In genomic region chr1:133697935-133698620, GRCm38 (mm10) we compare ENCODE assay signal across 30 mouse cellular contexts. TPM values are rescaled to one million over a fixed set of nuclear protein-coding genes. Genes with fewer than 3 reads are reported as not detected.
A peak's percentile ranks its signal among the peaks of the same experiment; 100 is the strongest.
DNase-seq lines count a peak whose midpoint lies in the region; ATAC-seq and TF ChIP-seq lines count a peak whose summit lies in the region.
"Had no signal": no experiment of that assay in that cellular context is flagged by ENCODE, and none has a peak within 500 bp of the region (broad histone marks: within the 10 kb centered on the region; RNA-seq: fewer than 3 reads in every experiment).

No protein-coding gene starts in this region.

- H3K27me3 ChIP-seq in spleen, adult 2 months (ENCODE audit: control insufficient read depth, insufficient read depth, low read length) = no peaks in the 10 kb centered on the region
- H3K27me3 ChIP-seq in small intestine, adult 2 months (ENCODE audit: control insufficient read depth, insufficient read depth, low read length) = no peaks in the 10 kb centered on the region
- H3K27me3 ChIP-seq: embryonic facial prominence, embryonic 12.5 days; embryonic facial prominence, embryonic 15.5 days; heart, embryonic 13.5 days; Patski had no signal

- H3K4me3 ChIP-seq in spleen, adult 2 months (ENCODE audit: extremely low read depth, insufficient read depth, insufficient read length) = no peak overlapping the region
- H3K4me3 ChIP-seq in bone marrow, adult 2 months (replicated peaks; ENCODE audit: control insufficient read depth, low read depth, low read length) = no peak overlapping the region
- H3K4me3 ChIP-seq in small intestine, adult 2 months (ENCODE audit: low read depth, low read length) = no peak overlapping the region
- H3K4me3 ChIP-seq: embryonic facial prominence, embryonic 12.5 days; embryonic facial prominence, embryonic 15.5 days; heart, adult 2 months; heart, embryonic 10.5 days; heart, embryonic 13.5 days had no signal

- peak in 1 of 2 experiments; percentile 20 for DNase-seq in spleen, adult 2 months (ENCODE audit: low read depth in 1 of 2, low spot score in 2 of 2)
- no peak for DNase-seq in spleen, postnatal 14 days (ENCODE audit: low spot score in 2 of 2)
- no peak for DNase-seq in neural tube, embryonic 10.5 days (ENCODE audit: extremely low spot score, low spot score)
- DNase-seq in ovary, postnatal 14 days (ENCODE audit: low spot score) = no peak
- DNase-seq: adrenal gland, postnatal 10 days; adrenal gland, postnatal 36 days; cerebellum, adult 11 months; cerebellum, adult 2 months; cerebellum, adult 9-11 months; cerebellum, postnatal 25 days; forebrain, postnatal 0 days; gastrocnemius, postnatal 25 days; heart, adult 2 months; heart, postnatal 14 days; heart, postnatal 4 days had no signal

- no peak for ATAC-seq in frontal cortex, adult (ENCODE audit: low TSS enrichment)
- ATAC-seq: forebrain, embryonic 14.5 days; forebrain, postnatal 0 days; hindbrain, postnatal 0 days; Patski had no signal

- no peak for TF ChIP-seq POLR2A in spleen, adult 2 months (IDR thresholded peaks at IDR 0.05; ENCODE audit: low read depth, low read length)
- TF ChIP-seq POLR2A in bone marrow, adult 2 months (IDR thresholded peaks at IDR 0.05; ENCODE audit: borderline replicate concordance, control insufficient read depth, low read depth, low read length) = no peak
- no peak for TF ChIP-seq POLR2A in small intestine, adult 2 months (IDR thresholded peaks at IDR 0.05; ENCODE audit: low read depth, low read length)

- peak overlapping the region; percentile 82 for H3K27ac ChIP-seq in spleen, adult 2 months (ENCODE audit: insufficient read depth, low read length)
- H3K27ac ChIP-seq in bone marrow, adult 2 months (ENCODE audit: control insufficient read depth, insufficient read depth, low read depth, low read length, poor library complexity) = peak overlapping the region; percentile 82
- peak overlapping the region; percentile 55 for H3K27ac ChIP-seq in small intestine, adult 2 months (ENCODE audit: insufficient read depth, low read depth, low read length)
- H3K27ac ChIP-seq: embryonic facial prominence, embryonic 12.5 days; embryonic facial prominence, embryonic 15.5 days; heart, adult 2 months; heart, embryonic 10.5 days; heart, embryonic 13.5 days; hindbrain, embryonic 14.5 days; hindbrain, postnatal 0 days had no signal

- TF ChIP-seq CTCF in spleen, adult 2 months (IDR thresholded peaks at IDR 0.05; ENCODE audit: extremely low read depth, insufficient read depth, insufficient read length, insufficient replicate concordance) = no peak
- no peak for TF ChIP-seq CTCF in bone marrow, adult 2 months (IDR thresholded peaks at IDR 0.05; ENCODE audit: control insufficient read depth, insufficient read depth, low read length)
- no peak for TF ChIP-seq CTCF in small intestine, adult 2 months (IDR thresholded peaks at IDR 0.05; ENCODE audit: extremely low read depth, insufficient read length, insufficient replicate concordance, low read depth, low read length)

- no peaks in the 10 kb centered on the region for H3K36me3 ChIP-seq in spleen, adult 2 months (ENCODE audit: control insufficient read depth, insufficient read depth, low read length)
- H3K36me3 ChIP-seq in small intestine, adult 2 months (ENCODE audit: control insufficient read depth, insufficient read depth, low read length) = no peaks in the 10 kb centered on the region
- H3K36me3 ChIP-seq: embryonic facial prominence, embryonic 12.5 days; embryonic facial prominence, embryonic 15.5 days had no signal

- H3K4me1 ChIP-seq in spleen, adult 2 months (ENCODE audit: control insufficient read depth, insufficient read depth, insufficient read length) = peaks cover 34% of the 10 kb centered on the region; the same call in 1 of the 2 replicates
- H3K4me1 ChIP-seq in bone marrow, adult 2 months (ENCODE audit: control insufficient read depth, insufficient read depth, low read length) = peaks cover 8% of the 10 kb centered on the region
- peaks cover 24% of the 10 kb centered on the region for H3K4me1 ChIP-seq in small intestine, adult 2 months (ENCODE audit: control insufficient read depth, insufficient read depth, insufficient read length, low read length)

- 67% methylated on average over 12 of the region's 12 CpGs for WGBS in spleen, adult 2 months
- 84% methylated on average over 12 of the region's 12 CpGs for WGBS in bone marrow, adult 2 months
- WGBS in small intestine, adult 2 months = 90% methylated on average over 12 of the region's 12 CpGs

RNA-seq across cellular contexts. Expression of gene Lax1, which starts 8.2 kb away (rescaled TPM):
- polyA plus RNA-seq in spleen, adult 2 months (2012; rRNA removed) = 35.4 and 39.2 TPM in 2 replicates
- 9.5 and 16.1 TPM in 2 replicates for polyA plus RNA-seq in bone marrow, adult 2 months (2011; ENCODE audit: insufficient read depth, insufficient read length, low replicate concordance, missing spikeins)
- polyA plus RNA-seq in small intestine, adult 2 months (2012; rRNA removed) = 4.3 and 8.2 TPM in 2 replicates
- polyA plus RNA-seq: forebrain, embryonic 14.5 days; G1E; hindbrain, embryonic 14.5 days had no signal

RNA-seq across cellular contexts. Expression of gene Gm38394, which starts 37.0 kb away (rescaled TPM):
- 1.4 and 1.6 TPM in 2 replicates for polyA plus RNA-seq in spleen, adult 2 months (2012; rRNA removed)
- 9.1 and 13.1 TPM in 2 replicates for polyA plus RNA-seq in bone marrow, adult 2 months (2011; ENCODE audit: insufficient read depth, insufficient read length, low replicate concordance, missing spikeins)
- polyA plus RNA-seq in small intestine, adult 2 months (2012; rRNA removed) = 0.29 and 1.1 TPM in 2 replicates

RNA-seq across cellular contexts. Expression of gene Zbed6, which starts 37.4 kb away (rescaled TPM):
- polyA plus RNA-seq in spleen, adult 2 months (2012; rRNA removed) = 1.2 and 1.7 TPM in 2 replicates
- polyA plus RNA-seq in bone marrow, adult 2 months (2011; ENCODE audit: insufficient read depth, insufficient read length, low replicate concordance, missing spikeins) = not detected in 2 replicates
- polyA plus RNA-seq in small intestine, adult 2 months (2012; rRNA removed) = 0.61 and 1.0 TPM in 2 replicates
- polyA plus RNA-seq: embryonic facial prominence, embryonic 12.5 days; embryonic facial prominence, embryonic 15.5 days; forebrain, embryonic 11.5 days; forebrain, embryonic 14.5 days; forebrain, postnatal 0 days; G1E; heart, embryonic 10.5 days; heart, embryonic 13.5 days; heart, embryonic 16.5 days; hindbrain, embryonic 11.5 days; hindbrain, embryonic 14.5 days had no signal
